Mouse (Mus musculus) lung, postnatal 0 days (tissue): Measurements from ENCODE around the gene Klhl32.

Experiments used
- CTCF ChIP-seq: IDR thresholded peaks from 2 replicates; pipeline ENCODE4 v1.5.1; 2016; ENCODE audit warnings: antibody characterized with exemption, mild to moderate bottlenecking
- EP300 ChIP-seq: IDR thresholded peaks from 2 replicates; pipeline ENCODE4 v1.6.1; 2016; ENCODE audit warnings: antibody characterized with exemption, mild to moderate bottlenecking, control low read depth

- TF ChIP-seq CTCF (peak; percentile 72), EP300 (no peak; the same call in 1 of the 2 replicates)
Observed at GRCm38 (mm10) chr4:24896829-24897228, 45.9 kb upstream of the Klhl32 start.
